In genomic region chr17:78586318-78587105, GRCm38 (mm10) we compare ENCODE assay signal across 16 mouse cellular contexts.
A peak's percentile ranks its signal among the peaks of the same experiment; 100 is the strongest.
DNase-seq lines count a peak whose midpoint lies in the region; ATAC-seq lines count a peak whose summit lies in the region.
"Had no signal": no experiment of that assay in that cellular context is flagged by ENCODE, and none has a peak within 500 bp of the region (broad histone marks: within the 10 kb centered on the region; RNA-seq: fewer than 3 reads in every experiment).

No protein-coding gene starts in this region.

- peak overlapping the region; percentile 59; the same call in 1 of the 2 replicates for H3K27ac ChIP-seq in forebrain, embryonic 10.5 days
- H3K27ac ChIP-seq in forebrain, embryonic 13.5 days, result no peak overlapping the region
- H3K27ac ChIP-seq in lung, embryonic 16.5 days (ENCODE audit: low read length), result no peak overlapping the region
- H3K27ac ChIP-seq in intestine, embryonic 15.5 days, result peak overlapping the region; percentile 55
- H3K27ac ChIP-seq: embryonic facial prominence, embryonic 15.5 days; limb, embryonic 13.5 days had no signal

- H3K4me2 ChIP-seq in forebrain, embryonic 13.5 days, result no peak overlapping the region
- no peak overlapping the region for H3K4me2 ChIP-seq in lung, embryonic 16.5 days (ENCODE audit: low read depth, low read length)
- H3K4me2 ChIP-seq in intestine, embryonic 15.5 days (replicated peaks), result no peak overlapping the region
- H3K4me2 ChIP-seq: embryonic facial prominence, embryonic 15.5 days; limb, embryonic 13.5 days had no signal

- H3K9ac ChIP-seq in forebrain, embryonic 13.5 days, result no peak overlapping the region
- H3K9ac ChIP-seq in lung, embryonic 16.5 days (ENCODE audit: low read length), result no peak overlapping the region
- H3K9ac ChIP-seq in intestine, embryonic 15.5 days, result no peak overlapping the region
- H3K9ac ChIP-seq: embryonic facial prominence, embryonic 15.5 days; forebrain, postnatal 0 days; limb, embryonic 13.5 days had no signal

- intact Hi-C loops in left cerebral cortex, postnatal 36 days (cut with DNase I), result no loop called here
- intact Hi-C loops in gastrocnemius, postnatal 14 days (cut with DNase I; ENCODE audit: low total_unique reads), result no loop called here

- no peak for DNase-seq in forebrain, embryonic 10.5 days (ENCODE audit: extremely low spot score, low spot score)
- DNase-seq in lung, postnatal 14 days, result no peak
- DNase-seq in left cerebral cortex, postnatal 36 days (ENCODE audit: low spot score in 2 of 2), result no peak
- DNase-seq in gastrocnemius, postnatal 14 days, result no peak
- DNase-seq: cerebellum, adult 8-10 months; forebrain, postnatal 0 days; gastrocnemius, postnatal 10 days; heart, postnatal 14 days; right cerebral cortex, postnatal 14 days had no signal

- no peaks in the 10 kb centered on the region for H3K36me3 ChIP-seq in forebrain, embryonic 10.5 days (replicated peaks)
- H3K36me3 ChIP-seq in forebrain, embryonic 13.5 days (ENCODE audit: poor library complexity, severe bottlenecking), result 0 out of 2 replicates have a peak, but pooled peaks cover 4% of the 10 kb centered on the region
- H3K36me3 ChIP-seq in lung, embryonic 16.5 days (ENCODE audit: control insufficient read depth, insufficient read depth, low read length), result no peaks in the 10 kb centered on the region
- H3K36me3 ChIP-seq in intestine, embryonic 15.5 days, result no peaks in the 10 kb centered on the region
- H3K36me3 ChIP-seq: embryonic facial prominence, embryonic 15.5 days; limb, embryonic 13.5 days had no signal

- ATAC-seq in forebrain, embryonic 13.5 days, result no peak
- ATAC-seq in lung, embryonic 16.5 days (ENCODE audit: low read depth), result peak; percentile 23; the same call in 1 of the 2 replicates
- peak; percentile 63 for ATAC-seq in intestine, embryonic 15.5 days
- ATAC-seq in megakaryocyte-erythroid progenitor cell, adult 5-6 weeks (replicated peaks; ENCODE audit: low FRiP score, low TSS enrichment, poor library complexity, severe bottlenecking), result peak; percentile 62
- ATAC-seq: forebrain, postnatal 0 days; Patski had no signal

- no peaks in the 10 kb centered on the region for H3K9me3 ChIP-seq in forebrain, embryonic 10.5 days
- H3K9me3 ChIP-seq in forebrain, embryonic 13.5 days (replicated peaks), result no peaks in the 10 kb centered on the region
- no peaks in the 10 kb centered on the region for H3K9me3 ChIP-seq in lung, embryonic 16.5 days (ENCODE audit: control insufficient read depth, low read length)
- H3K9me3 ChIP-seq in intestine, embryonic 15.5 days, result no peaks in the 10 kb centered on the region
- H3K9me3 ChIP-seq: embryonic facial prominence, embryonic 15.5 days; limb, embryonic 13.5 days had no signal

- WGBS in forebrain, embryonic 10.5 days, result 90% methylated on average over 12 of the region's 12 CpGs
- 89% methylated on average over 12 of the region's 12 CpGs for WGBS in forebrain, embryonic 13.5 days
- 50% methylated on average over 12 of the region's 12 CpGs for WGBS in lung, embryonic 16.5 days
- WGBS in intestine, embryonic 15.5 days, result 81% methylated on average over 12 of the region's 12 CpGs

- H3K27me3 ChIP-seq in forebrain, embryonic 10.5 days (ENCODE audit: poor library complexity, severe bottlenecking), result 0 out of 2 replicates have a peak, but pooled peaks cover 2% of the 10 kb centered on the region
- H3K27me3 ChIP-seq in forebrain, embryonic 13.5 days, result no peaks in the 10 kb centered on the region
- H3K27me3 ChIP-seq in lung, embryonic 16.5 days (ENCODE audit: control insufficient read depth, insufficient read depth, low read depth, low read length), result no peaks in the 10 kb centered on the region
- H3K27me3 ChIP-seq in intestine, embryonic 15.5 days (replicated peaks), result no peaks in the 10 kb centered on the region
- H3K27me3 ChIP-seq: embryonic facial prominence, embryonic 15.5 days; Patski had no signal

- no peak overlapping the region for H3K4me3 ChIP-seq in forebrain, embryonic 10.5 days
- no peak overlapping the region for H3K4me3 ChIP-seq in forebrain, embryonic 13.5 days
- no peak overlapping the region for H3K4me3 ChIP-seq in lung, embryonic 16.5 days (ENCODE audit: low read length)
- H3K4me3 ChIP-seq in intestine, embryonic 15.5 days (replicated peaks), result no peak overlapping the region
- H3K4me3 ChIP-seq: embryonic facial prominence, embryonic 15.5 days; limb, embryonic 13.5 days had no signal

- 0 out of 2 replicates have a peak, but pooled peaks cover 5% of the 10 kb centered on the region for H3K4me1 ChIP-seq in forebrain, embryonic 10.5 days
- H3K4me1 ChIP-seq in forebrain, embryonic 13.5 days, result peaks cover 9% of the 10 kb centered on the region; the same call in 1 of the 2 replicates
- no peaks in the 10 kb centered on the region for H3K4me1 ChIP-seq in lung, embryonic 16.5 days (replicated peaks; ENCODE audit: control insufficient read depth, insufficient read depth, low read length)
- H3K4me1 ChIP-seq in intestine, embryonic 15.5 days (replicated peaks), result 0 out of 2 replicates have a peak, but pooled peaks cover 4% of the 10 kb centered on the region
- H3K4me1 ChIP-seq: embryonic facial prominence, embryonic 15.5 days had no signal

Comparison
In these comparisons a context has a peak if more than half of its experiments do, and no peak if none do; other contexts are left out.
1. H3K27ac ChIP-seq: peak in forebrain, embryonic 10.5 days (single experiment) and intestine, embryonic 15.5 days (single experiment); none in forebrain, embryonic 13.5 days (single experiment) and lung, embryonic 16.5 days (single experiment).